Mouse (Mus musculus) CD8-positive naive resting alpha-beta T cell, adult 2 months (primary cell): ENCODE data around the gene Sema3f.
A peak's percentile ranks its signal among the peaks of the same experiment; 100 is the strongest.

Source experiments
- DNase-seq, 2 experiments: peaks; one replicate each; pipeline ENCODE4 v3.0.0; 2022; ENCODE audit warnings: low read depth in 2 of 2, low spot score in 2 of 2

The Sema3f gene

DNA sequence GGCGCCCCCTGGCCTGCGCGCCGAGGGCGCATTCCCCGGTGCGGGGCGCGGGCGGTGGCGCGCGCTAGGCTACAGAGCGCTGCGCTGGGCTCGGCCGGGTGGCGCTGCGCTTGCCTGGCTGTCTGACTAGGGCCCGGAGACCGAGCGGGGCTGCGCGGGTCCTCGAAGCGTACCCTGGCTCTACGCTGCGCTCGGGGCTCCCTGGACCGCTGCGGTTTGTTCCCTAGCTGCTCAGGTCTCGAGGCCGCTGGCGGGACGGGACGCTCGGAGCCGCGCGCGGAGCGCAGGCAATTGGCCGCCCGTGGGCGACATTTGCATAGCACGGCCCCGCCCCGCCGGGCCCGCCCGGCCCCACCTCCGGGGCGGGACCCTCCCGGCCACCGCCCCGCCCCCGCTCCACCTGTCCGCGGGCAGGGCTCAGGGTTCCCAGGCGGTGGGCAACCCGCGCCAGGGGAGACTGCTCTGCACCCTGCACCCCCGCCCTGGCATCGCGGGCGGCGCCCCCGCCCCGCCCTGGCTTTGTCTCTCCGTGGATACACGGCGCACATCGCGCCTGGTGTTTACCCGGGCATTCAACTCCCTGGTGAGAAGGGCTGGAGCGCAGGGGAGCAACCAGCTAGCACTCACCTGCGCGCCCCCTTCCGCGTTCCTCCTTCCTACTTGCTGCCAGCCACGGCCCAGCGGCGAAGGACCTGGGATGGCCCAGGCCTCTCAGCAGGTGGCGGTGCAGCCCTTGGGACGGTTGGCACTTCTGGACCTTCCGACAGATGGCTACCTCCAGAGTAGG is at the start of gene Sema3f:
Sema3f (minus strand) TSS at position 779 of the 787 bp plus-strand sequence.
- peak; percentile 22 to 39 for DNase-seq

DNA sequence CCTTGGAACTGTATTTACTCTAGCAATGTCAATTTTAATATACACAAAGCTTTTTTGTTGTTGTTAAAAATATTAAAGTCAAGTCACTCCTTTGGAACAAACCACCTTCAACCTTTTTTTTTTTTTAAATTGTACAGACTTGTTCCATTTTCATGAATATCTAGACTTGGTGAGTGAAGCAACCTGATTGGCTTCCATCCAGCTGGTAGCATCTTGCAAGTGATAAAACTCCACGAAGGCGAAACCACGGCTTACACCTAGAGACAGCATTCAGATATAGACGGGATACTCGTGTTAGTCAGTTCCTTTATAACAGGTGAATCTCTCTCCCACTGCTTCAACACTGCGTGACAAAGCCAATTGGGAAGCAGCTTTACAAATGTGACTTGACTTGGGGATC is 49.3 kb upstream of the Sema3f start:
- DNase-seq: no peak

DNA sequence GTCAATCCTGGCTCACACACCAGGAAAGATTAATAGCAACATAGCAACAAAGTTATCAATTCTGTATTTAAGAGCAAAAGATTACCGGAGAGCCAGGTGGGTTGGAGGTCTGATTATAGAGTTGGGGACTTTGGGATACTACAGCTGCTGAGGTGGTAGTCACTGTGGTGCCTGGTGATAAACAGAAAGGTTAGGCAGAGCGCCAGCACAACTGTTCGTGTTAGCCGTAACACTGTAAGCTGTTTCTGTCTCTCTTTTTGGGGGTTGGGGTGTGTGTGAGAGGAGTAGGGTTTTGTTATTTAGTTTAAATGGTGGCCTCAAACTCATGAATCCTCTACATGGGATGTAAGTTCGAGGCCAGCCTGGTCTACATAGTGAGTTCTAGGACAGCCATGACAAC is 40.1 kb upstream of the Sema3f start:
- DNase-seq: no peak

DNA sequence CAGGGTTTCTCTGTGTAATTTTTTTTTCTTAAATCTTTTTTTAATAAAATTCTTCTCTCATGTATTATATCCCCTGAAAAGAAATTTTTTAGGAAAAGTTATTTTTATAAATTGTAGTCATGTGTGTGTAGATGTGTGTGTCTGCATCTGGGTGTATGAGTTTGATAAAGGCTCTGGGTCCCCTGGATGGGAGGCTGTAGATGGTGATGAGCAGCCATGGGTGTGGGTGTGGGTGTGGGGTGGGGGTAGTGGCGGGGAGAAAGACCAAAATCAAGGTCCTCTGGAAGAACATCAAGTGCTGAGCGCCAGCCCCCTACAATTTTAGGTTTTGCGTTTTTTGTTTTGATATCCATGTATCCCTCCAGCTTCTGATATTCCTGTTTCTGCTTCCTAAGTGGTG is 37.8 kb upstream of the Sema3f start:
- DNase-seq: no peak

DNA sequence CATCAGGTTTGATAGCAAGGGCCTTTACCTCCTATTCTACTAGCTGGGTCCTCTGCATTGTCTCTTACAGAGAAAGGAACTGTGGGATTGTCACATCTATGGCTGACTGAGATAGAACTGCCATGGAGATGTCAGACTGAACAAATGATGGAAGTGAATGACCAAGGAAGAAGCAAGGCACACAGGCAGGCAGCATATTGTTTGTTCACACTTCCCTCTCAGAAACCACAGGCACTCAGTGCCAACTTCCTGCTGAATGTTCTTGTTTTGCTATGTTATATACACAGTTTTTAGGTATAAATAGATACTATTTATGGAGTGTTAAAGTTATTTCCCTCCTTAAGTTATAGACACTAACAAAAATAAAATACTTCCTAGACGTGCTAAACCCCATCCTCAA is 37.0 kb upstream of the Sema3f start:
- DNase-seq: no peak

DNA sequence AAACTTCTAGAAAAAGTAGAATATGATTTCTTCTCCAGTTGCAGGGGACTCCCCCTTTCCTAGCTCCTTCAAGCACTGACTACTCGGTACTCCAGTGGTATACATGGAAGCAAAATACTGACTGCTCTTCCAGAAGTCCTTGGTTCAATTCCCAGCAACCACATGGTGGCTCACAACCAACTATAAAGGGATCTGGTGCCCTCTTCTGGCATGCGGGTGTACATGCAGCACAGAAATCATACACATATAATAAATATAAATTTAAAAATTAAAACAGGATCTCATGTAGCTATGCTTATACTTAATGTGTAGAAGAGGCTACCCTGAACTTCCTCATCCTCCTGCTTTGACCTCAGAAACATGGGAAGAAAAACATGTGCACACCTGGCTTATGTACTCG is 36.4 kb upstream of the Sema3f start:
- DNase-seq: no peak

DNA sequence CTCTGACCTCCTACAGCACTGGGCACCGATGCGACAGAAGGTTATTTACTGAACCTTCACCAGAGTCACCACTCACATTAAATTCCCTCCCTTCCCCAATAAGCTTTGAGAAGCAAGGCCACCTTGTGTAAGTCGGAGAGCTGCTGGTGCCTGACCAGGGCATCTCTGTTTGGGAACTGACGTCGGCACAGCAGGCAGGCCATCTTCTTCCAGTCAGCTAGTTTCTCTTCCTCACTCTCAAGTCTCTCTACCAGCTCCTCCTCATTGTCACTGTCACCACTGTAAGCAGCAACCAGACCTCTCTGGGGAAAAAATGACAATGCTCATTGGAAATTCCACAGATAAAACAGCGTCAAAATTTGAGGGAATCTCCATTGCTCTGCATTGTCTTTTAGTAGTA is 33.8 kb upstream of the Sema3f start:
- DNase-seq: no peak

DNA sequence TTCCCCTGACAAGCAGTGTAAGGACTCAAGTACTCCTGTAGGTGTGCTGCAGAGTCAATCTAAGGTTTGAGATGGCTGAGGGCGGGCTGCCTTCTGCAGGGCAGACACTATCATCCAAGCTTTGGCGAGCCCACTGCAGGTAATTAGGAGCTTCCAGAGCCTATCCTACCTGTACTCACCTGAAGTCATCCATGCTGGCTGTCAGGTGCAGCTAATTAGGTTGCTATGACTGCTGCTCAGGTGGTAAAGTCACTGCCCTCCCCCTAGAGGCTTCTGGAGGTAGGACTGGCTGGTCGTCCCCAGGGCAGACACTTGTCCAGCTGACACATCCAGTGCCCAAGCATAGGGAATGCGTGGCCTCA is 28.5 kb upstream of the Sema3f start:
- DNase-seq: peak; percentile 24 to 36

DNA sequence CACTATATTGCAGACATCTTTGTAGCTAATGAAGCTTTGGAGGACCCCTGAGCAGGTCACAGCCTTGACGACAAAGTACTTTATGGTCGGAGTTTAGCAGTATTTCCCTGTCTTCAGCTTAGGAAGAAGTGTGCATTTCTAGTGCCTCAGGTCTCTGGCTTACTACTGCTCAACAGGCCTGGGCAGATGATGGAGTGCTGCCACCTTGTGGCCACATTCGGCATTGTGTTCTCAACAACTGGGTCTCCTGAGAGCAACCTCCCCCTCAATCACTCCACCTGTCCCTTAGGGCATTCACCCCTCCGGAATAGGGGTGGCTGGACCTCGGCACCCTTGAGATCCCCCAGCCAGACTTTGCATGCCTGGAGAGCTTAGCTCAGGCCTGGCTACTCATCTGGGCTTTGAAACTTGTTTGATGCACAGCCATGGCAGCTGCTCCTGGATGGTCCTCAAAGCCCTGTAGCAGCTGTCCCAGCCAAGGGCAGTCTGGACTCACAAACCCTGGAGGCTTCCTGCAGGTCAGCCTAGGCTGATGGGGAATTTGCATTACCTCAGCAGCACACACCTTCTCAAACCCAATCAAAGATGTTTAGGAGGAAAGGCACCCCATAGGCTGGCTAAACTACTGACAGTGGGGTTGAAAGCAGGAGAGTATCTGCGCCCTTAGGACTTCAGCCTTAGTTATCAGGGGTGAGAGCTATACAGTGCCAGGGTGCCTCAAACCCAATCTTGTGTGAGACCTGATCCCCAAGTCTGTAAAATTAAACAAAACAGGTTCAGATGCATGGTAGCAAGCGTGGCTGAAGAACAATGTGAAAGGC is 28.0 kb upstream of the Sema3f start:
- peak; percentile 78 to 87 for DNase-seq

DNA sequence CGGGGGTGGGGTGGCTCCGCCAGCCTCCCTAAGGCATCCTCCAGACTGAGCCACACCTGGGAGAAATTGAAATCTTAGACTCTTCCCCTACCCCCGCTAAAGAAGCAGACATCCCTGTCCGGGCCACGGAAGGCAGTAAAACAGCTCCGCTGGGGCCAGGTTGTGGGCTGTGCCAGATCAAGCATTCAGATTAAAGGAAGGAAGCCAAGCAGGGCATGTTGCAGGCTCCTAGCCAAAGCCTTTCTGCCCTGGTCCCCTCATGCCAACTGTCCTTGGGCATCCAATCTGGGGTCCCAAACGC is 25.9 kb upstream of the Sema3f start:
- peak; percentile 27 to 44 for DNase-seq

DNA sequence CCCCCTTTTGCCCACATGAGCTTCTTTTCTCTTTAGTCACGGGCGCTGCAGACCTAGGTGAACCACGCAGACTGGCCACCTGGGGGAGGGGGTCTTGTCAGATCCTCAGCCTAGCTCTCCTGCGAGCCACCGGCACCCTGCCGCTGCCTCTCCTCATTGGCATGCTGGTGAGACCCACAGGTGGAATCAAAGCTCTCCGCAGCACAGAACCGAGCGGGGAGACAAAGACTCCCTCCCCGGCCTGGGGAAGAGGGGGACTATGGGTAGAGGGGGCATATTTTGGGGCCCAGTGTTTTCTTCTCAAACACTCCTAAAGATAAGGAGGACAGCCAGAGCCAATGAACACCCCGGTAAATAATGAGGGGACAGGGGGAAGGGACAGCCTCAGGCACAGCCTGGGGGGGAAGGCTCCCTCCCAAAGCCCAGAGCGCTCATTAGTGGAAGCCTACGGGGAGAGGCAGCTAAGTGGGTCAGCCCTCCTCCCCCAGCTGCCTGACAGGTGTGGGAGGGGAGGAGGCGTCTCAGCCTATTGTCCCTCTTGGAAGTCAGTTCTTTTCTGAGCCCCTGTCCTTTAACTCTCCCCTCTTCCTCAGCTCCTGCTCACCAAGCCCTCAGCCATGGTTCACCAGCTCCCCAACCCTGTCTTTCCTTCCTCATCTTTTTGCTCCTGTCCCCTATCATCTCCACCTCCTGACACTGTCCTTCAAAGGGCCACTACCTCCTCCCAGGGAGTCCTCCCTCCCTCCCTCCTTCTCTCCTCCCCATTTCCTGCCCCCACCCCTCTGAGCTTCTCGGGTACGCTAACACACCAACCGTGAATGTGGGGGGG is 25.3 kb upstream of the Sema3f start:
- peak in 1 of 2 experiments; percentile 20 for DNase-seq

DNA sequence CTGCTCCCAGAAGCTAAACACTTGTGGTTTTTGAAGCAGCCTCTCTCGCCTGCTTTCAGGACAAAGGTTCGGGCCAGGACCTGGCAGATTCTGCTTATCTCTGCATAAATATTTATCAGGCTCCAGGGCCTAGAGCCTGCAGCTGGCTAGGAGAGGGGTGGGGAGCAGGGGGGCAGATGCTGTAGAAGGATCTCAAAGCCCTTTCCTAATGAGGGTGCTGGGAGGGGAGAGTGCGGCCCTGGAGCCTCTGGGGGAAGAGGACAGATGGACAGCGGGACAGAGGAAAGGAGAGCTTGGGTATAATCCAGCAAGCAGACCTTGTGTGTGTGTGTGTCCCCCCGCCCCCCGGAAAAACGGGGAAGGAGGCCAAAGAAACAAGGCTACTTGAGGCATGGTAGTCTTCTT is 24.3 kb upstream of the Sema3f start:
- no peak for DNase-seq

DNA sequence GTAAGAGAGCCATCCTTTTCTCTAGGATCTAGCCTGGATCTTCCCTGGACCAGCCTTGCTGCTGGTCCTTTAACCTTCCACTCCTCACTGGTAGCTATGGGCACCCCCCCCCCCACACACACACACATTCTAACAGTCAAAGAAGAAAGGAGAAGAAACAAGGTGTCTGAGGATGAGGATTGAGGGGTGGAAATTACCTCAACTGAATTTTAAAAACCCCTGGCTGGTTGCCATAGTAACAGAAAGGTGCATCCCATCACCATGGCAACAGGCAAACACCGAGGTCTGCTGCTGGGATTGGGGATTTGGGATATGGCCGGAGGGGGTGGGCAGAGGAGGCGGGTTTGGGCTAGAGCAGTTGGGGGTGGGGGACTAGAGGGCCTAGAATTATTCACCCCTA is 19.4 kb upstream of the Sema3f start:
- no peak for DNase-seq

DNA sequence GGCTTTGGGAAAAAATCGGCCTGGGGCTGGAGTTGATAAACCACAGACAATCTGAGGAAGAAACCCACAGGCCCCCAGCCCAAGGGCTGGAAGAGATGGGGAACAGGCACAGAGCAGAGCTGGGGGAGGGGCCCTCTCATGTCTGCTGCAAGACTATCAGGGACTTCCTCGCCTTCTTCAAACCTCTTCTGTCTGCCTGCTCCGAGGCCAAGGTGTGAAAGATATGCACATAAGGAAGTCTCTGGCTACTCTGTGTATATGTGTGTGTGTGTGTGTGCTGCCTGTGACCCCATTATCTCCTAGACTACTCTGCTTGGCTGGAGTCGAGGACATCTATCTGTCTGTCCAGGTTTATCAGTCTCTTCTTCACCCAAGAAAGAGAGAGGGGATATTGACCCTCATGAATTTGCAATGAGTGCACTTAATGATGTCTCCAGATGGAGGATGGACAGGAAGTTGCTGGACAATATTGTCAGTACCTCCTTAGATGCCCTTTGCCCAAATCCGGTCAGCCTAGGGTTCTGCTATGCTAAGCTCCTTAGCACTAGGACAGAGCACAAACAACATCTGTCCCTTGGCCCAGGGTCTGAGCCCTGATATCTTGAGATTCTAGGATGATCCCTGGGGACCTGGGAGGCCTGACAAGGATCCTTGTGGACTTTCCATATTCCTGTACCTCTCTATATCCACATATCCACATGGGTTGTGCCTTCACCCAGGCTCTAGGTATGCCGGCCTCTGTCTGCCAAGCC is 18.8 kb upstream of the Sema3f start:
- DNase-seq: no peak

DNA sequence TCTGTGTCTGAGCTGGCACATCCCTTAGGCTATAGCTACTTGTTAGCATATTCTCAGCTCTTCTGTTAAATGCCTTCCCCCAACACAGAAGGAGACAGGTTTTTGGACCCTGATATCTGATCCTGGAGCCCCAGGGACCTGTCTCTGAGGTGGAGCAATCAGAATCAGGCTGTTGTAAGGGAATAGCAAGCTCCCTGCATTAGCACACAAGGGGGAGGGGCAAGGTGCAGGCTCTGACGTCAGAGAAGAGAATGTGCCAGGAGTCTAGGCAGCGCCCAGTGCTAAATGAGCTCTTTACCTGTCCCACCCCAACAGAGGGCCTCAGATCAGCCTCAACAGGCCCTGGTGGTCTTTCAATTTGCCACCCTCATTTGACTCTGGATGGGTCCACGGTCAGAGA is 16.8 kb upstream of the Sema3f start:
- no peak for DNase-seq

DNA sequence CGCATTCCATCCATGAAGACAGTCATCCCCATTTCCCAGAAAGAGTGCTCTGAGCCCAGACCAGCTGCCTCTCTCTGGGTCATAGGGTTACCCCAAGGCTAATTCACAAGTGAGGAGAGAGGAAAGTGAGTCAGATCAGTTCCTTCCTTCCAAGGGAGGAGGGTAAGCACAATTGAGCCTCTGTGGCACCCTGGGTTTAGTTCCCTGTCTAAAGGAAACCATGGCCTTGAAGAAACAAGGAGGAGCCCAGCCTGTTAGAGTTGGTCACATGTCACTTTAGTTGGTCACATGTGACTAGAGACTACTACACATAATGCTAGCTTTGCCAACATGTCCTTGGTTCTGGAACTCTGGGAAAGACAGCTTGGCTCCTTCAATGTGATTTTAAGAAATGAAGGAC is 14.5 kb upstream of the Sema3f start:
- DNase-seq: no peak

DNA sequence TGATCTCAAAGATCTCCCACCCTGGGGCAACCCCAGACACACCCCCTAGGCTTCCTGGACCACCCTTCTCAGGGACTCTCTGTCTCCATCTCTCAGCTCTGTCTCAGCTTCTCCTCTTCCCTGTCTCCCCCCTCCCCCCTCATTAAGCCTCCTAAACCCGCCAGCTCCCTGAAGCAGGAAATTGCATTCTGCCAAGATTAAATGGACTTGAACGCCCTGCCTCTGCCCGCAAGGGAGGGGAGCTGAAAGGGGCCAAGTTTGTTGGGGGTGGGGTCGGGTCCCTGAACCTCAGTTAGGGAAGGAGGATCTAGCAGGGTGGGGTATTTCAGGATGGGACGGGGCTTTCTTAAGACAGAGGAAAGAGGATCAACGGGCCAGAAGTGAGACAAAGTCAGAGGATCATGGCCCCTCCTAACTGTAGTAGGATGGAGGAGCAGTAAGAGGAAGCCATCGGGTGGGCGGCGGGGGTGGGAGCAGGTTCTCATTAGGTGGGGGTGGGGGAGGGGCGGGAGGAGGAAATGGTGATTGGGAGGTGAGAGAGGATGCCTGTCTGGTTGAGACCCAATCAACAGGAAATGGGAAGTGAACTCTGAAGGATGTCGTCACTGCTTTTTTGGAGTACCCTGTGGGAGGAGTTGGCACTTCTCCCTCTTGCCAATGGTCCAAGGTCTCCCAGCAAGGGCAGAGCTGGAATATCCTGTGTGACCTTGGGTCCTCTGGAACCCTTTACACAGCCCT is 13.7 kb upstream of the Sema3f start:
- DNase-seq: peak in 1 of 2 experiments; percentile 12

DNA sequence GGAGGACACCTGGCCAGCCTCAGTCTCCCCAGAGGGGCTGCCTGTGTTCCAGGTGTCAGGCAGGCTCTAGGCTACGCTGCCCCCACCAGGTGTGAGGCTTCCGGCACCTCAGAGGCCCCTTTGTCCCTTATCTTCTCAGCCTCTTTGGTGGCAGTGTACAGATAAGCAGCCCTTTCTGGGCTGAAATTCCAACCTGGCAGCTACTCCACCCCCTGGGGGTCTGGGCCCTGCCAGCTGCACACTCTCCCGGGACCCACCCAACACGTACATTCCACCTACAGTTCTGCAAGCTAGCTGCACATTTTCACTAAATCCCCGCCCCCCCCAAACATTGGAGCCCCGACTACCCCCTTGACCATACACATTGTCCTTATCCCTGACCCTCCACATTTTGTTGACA is 13.0 kb upstream of the Sema3f start:
- no peak for DNase-seq

DNA sequence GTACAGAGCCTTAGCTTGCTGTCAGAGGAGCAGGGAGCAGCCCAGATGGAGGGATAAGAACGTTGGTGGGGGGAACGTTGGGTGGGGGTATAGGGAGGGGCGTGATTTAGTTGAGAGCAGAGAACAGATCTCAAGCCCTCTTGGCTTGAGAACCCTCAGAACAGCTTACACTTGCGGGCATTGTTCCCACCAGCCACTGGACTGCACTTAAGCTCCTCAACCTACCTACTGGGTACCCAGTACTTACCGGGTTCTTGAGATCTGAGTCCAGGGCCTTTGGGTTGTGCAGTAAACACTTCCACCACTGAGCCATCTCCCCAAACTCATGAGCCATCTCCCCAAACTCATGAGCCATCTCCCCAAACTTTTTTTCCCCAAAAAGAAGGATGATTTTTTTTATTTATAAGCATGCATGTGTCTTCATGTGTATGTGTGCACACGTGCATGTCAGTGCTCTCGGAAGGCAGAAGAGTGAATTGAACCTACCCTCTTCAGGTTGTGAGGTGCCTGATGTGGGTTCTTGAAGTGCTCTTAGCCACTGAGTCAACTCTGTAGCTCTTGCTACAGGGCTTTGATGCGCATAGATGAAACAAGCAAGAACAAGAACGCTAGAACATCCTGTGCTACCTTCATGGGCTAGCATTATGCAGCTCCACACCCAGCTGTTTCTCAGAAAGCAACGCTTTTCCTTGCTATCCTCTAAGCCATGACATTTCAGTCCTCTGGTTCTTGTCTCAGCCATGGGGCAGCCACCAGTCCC is 8.7 kb upstream of the Sema3f start:
- no peak for DNase-seq

DNA sequence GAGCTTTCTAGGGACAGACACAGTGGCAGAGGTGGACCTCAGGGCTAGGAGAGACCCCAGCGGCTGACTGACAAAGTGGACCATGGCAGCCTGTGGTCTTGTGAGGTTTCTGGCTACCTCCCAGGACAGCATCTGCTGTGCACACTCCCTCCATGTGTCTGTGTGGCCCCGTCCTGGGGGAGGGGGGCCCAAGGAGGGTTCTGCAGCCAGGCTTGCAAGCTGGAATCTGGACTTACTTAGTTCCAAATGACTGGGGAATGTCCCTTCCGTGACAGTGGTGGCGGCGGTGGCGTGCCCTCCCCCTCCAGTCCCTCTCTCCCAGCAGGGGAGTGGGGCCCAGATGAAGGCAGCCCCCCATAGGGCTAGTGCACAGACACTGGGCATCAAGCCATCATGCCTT is 6.7 kb upstream of the Sema3f start:
- DNase-seq: no peak
